Mouse (Mus musculus) embryonic fibroblast, embryonic 13.5 days (primary cell): ENCODE measurements around the gene Shc4.

Experiments used
- CTCF ChIP-seq: IDR thresholded peaks from 2 replicates; pipeline ENCODE4 v1.5.1; 2011; ENCODE audit warnings: mild to moderate bottlenecking, control low read depth, low read length, moderate library complexity, borderline replicate concordance; ENCODE audit not compliant: insufficient read depth
- POLR2A ChIP-seq: IDR thresholded peaks from 2 replicates; pipeline ENCODE4 v1.6.1; 2011; ENCODE audit warnings: low read depth, mild to moderate bottlenecking, control low read depth, low read length, moderate library complexity

- TF ChIP-seq CTCF, result no peak
- TF ChIP-seq POLR2A, result no peak
Measured at GRCm38 (mm10) chr2:125620213-125620907, 103.6 kb downstream of the Shc4 start.
